Mouse (Mus musculus) hematopoietic stem cell, adult 5-6 weeks (primary cell): ENCODE data around the gene Diras2. TPM values are rescaled to one million over a fixed set of nuclear protein-coding genes. Genes with fewer than 3 reads are reported as not detected.

Experiments
- ATAC-seq, 2 experiments: fragments of 125-278 bp in 1 of 2; replicated peaks in 1 of 2; 2 replicates each; pipeline ENCODE4 v1.8.0; 2016 to 2017; ENCODE audit warnings: inconsistent platforms in 2 of 2, mild to moderate bottlenecking in 2 of 2, moderate number of reproducible peaks in 2 of 2, low read depth in 1 of 2, moderate TSS enrichment in 1 of 2; ENCODE audit not compliant: low FRiP score in 2 of 2, poor library complexity in 2 of 2, severe bottlenecking in 2 of 2, insufficient read depth in 1 of 2, low TSS enrichment in 1 of 2
- total RNA-seq: library from RNA; stranded (forward); fragments of 172-1452, 232-1000 nt; gene quantifications from 2 replicates; pipeline ENCODE4 v1.2.3, GENCODE M21; 2017

Diras2 gene
- total RNA-seq: 0.30 and 0.75 TPM in 2 replicates

GRCm38 (mm10) chr13:52531121-52531520 lies at the start of gene Diras2:
TSS of gene Diras2 (minus strand) at chr13:52531279.
- ATAC-seq: no peak

GRCm38 (mm10) chr13:52578776-52579175 lies 47.7 kb upstream of the Diras2 start:
- no peak for ATAC-seq

GRCm38 (mm10) chr13:52577939-52578338 lies 46.9 kb upstream of the Diras2 start:
- peak; percentile 53 to 60; a peak in 2 of 4 replicates for ATAC-seq

GRCm38 (mm10) chr13:52577326-52577920 lies 46.3 kb upstream of the Diras2 start:
- no peak for ATAC-seq

- no peak for ATAC-seq
Measured at GRCm38 (mm10) chr13:52576841-52577240, 45.8 kb upstream of the Diras2 start.

- no peak for ATAC-seq
Measured at GRCm38 (mm10) chr13:52576021-52576614, 45.0 kb upstream of the Diras2 start.

- ATAC-seq: no peak
Measured at GRCm38 (mm10) chr13:52575483-52575882, 44.4 kb upstream of the Diras2 start.

GRCm38 (mm10) chr13:52574311-52574710 lies 43.2 kb upstream of the Diras2 start:
- ATAC-seq: no peak

- ATAC-seq: peak; percentile 92 to 94
Measured at GRCm38 (mm10) chr13:52572451-52573446, 41.7 kb upstream of the Diras2 start.

GRCm38 (mm10) chr13:52571591-52572384 lies 40.7 kb upstream of the Diras2 start:
- peak; percentile 65 to 68; a peak in 3 of 4 replicates for ATAC-seq

GRCm38 (mm10) chr13:52570276-52570675 lies 39.2 kb upstream of the Diras2 start:
- ATAC-seq: no peak

- ATAC-seq: no peak
Measured at GRCm38 (mm10) chr13:52569194-52569769, 38.2 kb upstream of the Diras2 start.

- ATAC-seq: peak; percentile 34 to 37; a peak in 1 of 4 replicates
Measured at GRCm38 (mm10) chr13:52566777-52567176, 35.7 kb upstream of the Diras2 start.

- ATAC-seq: peak; percentile 37 to 63
Measured at GRCm38 (mm10) chr13:52566188-52566760, 35.2 kb upstream of the Diras2 start.

GRCm38 (mm10) chr13:52565103-52565739 lies 34.1 kb upstream of the Diras2 start:
- ATAC-seq: no peak

GRCm38 (mm10) chr13:52562166-52562571 lies 31.1 kb upstream of the Diras2 start:
- ATAC-seq: no peak
